Comparison of ENCODE assay signal across 9 mouse cellular contexts in genomic region chr11:114822727-114823126, GRCm38 (mm10). TPM values are rescaled to one million over a fixed set of nuclear protein-coding genes. Genes with fewer than 3 reads are reported as not detected.
DNase-seq lines count a peak whose midpoint lies in the region; ATAC-seq and TF ChIP-seq lines count a peak whose summit lies in the region.
"Had no signal": no experiment of that assay in that cellular context is flagged by ENCODE, and none has a peak within 500 bp of the region (broad histone marks: within the 10 kb centered on the region; RNA-seq: fewer than 3 reads in every experiment).

No protein-coding gene starts in this region.

- intact Hi-C loops in left cerebral cortex, postnatal 14 days (cut with DNase I) = no loop called here

- no peak overlapping the region for H3K4me2 ChIP-seq in midbrain, postnatal 0 days (ENCODE audit: low read depth, low read length, poor library complexity, severe bottlenecking)

- H3K9ac ChIP-seq in midbrain, postnatal 0 days (replicated peaks; ENCODE audit: low read length, poor library complexity, severe bottlenecking) = no peak overlapping the region
- H3K9ac ChIP-seq: liver, embryonic 14.5 days had no signal

- no peak for TF ChIP-seq POLR2A in kidney, adult 2 months (IDR thresholded peaks at IDR 0.05; ENCODE audit: low read depth, low read length)

- no peak overlapping the region for H3K4me3 ChIP-seq in kidney, adult 2 months (ENCODE audit: insufficient read depth, low read depth, low read length)
- no peak overlapping the region for H3K4me3 ChIP-seq in midbrain, postnatal 0 days (ENCODE audit: low read depth, low read length)

- H3K9me3 ChIP-seq in midbrain, postnatal 0 days (ENCODE audit: low read length) = no peaks in the 10 kb centered on the region

- TF ChIP-seq CTCF in kidney, adult 2 months (conservative IDR thresholded peaks at IDR 0.05; ENCODE audit: insufficient read depth, insufficient read length, low read depth, low read length) = no peak
- TF ChIP-seq CTCF in midbrain, postnatal 0 days (IDR thresholded peaks at IDR 0.05) = no peak

- no peaks in the 10 kb centered on the region for H3K27me3 ChIP-seq in kidney, adult 2 months (replicated peaks; ENCODE audit: control insufficient read depth, insufficient read depth, low read length)
- H3K27me3 ChIP-seq in midbrain, postnatal 0 days (ENCODE audit: insufficient read depth, low read length) = no peaks in the 10 kb centered on the region

- H3K27ac ChIP-seq in kidney, adult 2 months (ENCODE audit: insufficient read depth, low read depth, low read length) = peak overlapping the region; percentile 55; the same call in 1 of the 2 replicates
- no peak overlapping the region for H3K27ac ChIP-seq in midbrain, postnatal 0 days (ENCODE audit: low read depth, low read length)
- H3K27ac ChIP-seq: liver, embryonic 14.5 days had no signal

- DNase-seq in 3T3-L1 (ENCODE audit: low read depth, low spot score) = peak; percentile 34
- peak; percentile 85 for DNase-seq in cerebellum, adult 11-12 months
- DNase-seq in frontal cortex, postnatal 25 days (ENCODE audit: low spot score in 2 of 2) = peak; percentile 59 to 63
- peak; percentile 90 for DNase-seq in kidney, adult 2 months
- DNase-seq in left cerebral cortex, postnatal 14 days (ENCODE audit: low spot score in 2 of 2) = peak; percentile 85 to 94
- DNase-seq in midbrain, postnatal 0 days (ENCODE audit: low spot score) = peak; percentile 71
- no peak for DNase-seq in natural killer cell, adult 2 months (ENCODE audit: low spot score in 2 of 2)
- DNase-seq in B cell, adult 2 months = no peak

- ATAC-seq in midbrain, postnatal 0 days (ENCODE audit: low FRiP score) = no peak

- 40% methylated on average over 12 of the region's 12 CpGs for WGBS in kidney, adult 2 months
- 39% methylated on average over 12 of the region's 12 CpGs for WGBS in midbrain, postnatal 0 days

- peaks cover 25% of the 10 kb centered on the region; the same call in 1 of the 2 replicates for H3K4me1 ChIP-seq in kidney, adult 2 months (ENCODE audit: control insufficient read depth, insufficient read depth, low read length)
- H3K4me1 ChIP-seq in midbrain, postnatal 0 days (ENCODE audit: insufficient read depth, low read length) = no peaks in the 10 kb centered on the region

- no peaks in the 10 kb centered on the region for H3K36me3 ChIP-seq in kidney, adult 2 months (ENCODE audit: control insufficient read depth, insufficient read depth, low read length)
- H3K36me3 ChIP-seq in midbrain, postnatal 0 days (ENCODE audit: insufficient read depth, low read length) = no peaks in the 10 kb centered on the region

RNA-seq across cellular contexts. Expression of gene Gpr142, which starts 24.0 kb away (rescaled TPM):
- polyA plus RNA-seq in kidney, adult 2 months (2012; rRNA removed) = not detected in 2 replicates
- not detected for total RNA-seq in left cerebral cortex, postnatal 14 days (2021)
- total RNA-seq in midbrain, postnatal 0 days (2014; rRNA removed) = not detected in 2 replicates
- not detected in 2 replicates for polyA plus RNA-seq in midbrain, postnatal 0 days (2015; fragmentation: Nextera tagmentation; extraction: Ambion mirVana)
- polyA plus RNA-seq: liver, embryonic 14.5 days had no signal

RNA-seq across cellular contexts. Expression of gene Btbd17, which starts 27.0 kb away (rescaled TPM):
- 0.12 and 0.13 TPM in 2 replicates for polyA plus RNA-seq in kidney, adult 2 months (2012; rRNA removed)
- 10 to 100 TPM; 38.4 to 38.6 TPM for total RNA-seq in left cerebral cortex, postnatal 14 days (2021)
- 46.9 and 68.2 TPM in 2 replicates for total RNA-seq in midbrain, postnatal 0 days (2014; rRNA removed)
- polyA plus RNA-seq in midbrain, postnatal 0 days (2015; fragmentation: Nextera tagmentation; extraction: Ambion mirVana) = 27.1 and 28.0 TPM in 2 replicates
- polyA plus RNA-seq: liver, embryonic 14.5 days had no signal

RNA-seq across cellular contexts. Expression of gene Gprc5c, which starts 28.2 kb away (rescaled TPM):
- 241 and 285 TPM in 2 replicates for polyA plus RNA-seq in kidney, adult 2 months (2012; rRNA removed)
- total RNA-seq in left cerebral cortex, postnatal 14 days (2021) = 1 to 10 TPM; 4.0 to 4.6 TPM
- total RNA-seq in midbrain, postnatal 0 days (2014; rRNA removed) = 7.5 and 12.8 TPM in 2 replicates
- polyA plus RNA-seq in midbrain, postnatal 0 days (2015; fragmentation: Nextera tagmentation; extraction: Ambion mirVana) = 5.7 and 5.8 TPM in 2 replicates

RNA-seq across cellular contexts. Expression of gene Kif19a, which starts 57.5 kb away (rescaled TPM):
- 0.38 and 0.42 TPM in 2 replicates for polyA plus RNA-seq in kidney, adult 2 months (2012; rRNA removed)
- 10 to 100 TPM in 1 of 2 experiments, 1 to 10 TPM in 1; 8.8 to 11.2 TPM for total RNA-seq in left cerebral cortex, postnatal 14 days (2021)
- total RNA-seq in midbrain, postnatal 0 days (2014; rRNA removed) = 5.3 and 7.2 TPM in 2 replicates
- polyA plus RNA-seq in midbrain, postnatal 0 days (2015; fragmentation: Nextera tagmentation; extraction: Ambion mirVana) = 0.85 and 1.3 TPM in 2 replicates

Comparison
In these comparisons a context has a peak if more than half of its experiments do, and no peak if none do; other contexts are left out.
1. DNase-seq: peak in 3T3-L1 (single experiment), cerebellum, adult 11-12 months (single experiment), frontal cortex, postnatal 25 days (2 of 2), kidney, adult 2 months (single experiment), left cerebral cortex, postnatal 14 days (2 of 2) and midbrain, postnatal 0 days (single experiment); none in natural killer cell, adult 2 months (0 of 2) and B cell, adult 2 months (0 of 2).